Mouse (Mus musculus) midbrain, embryonic 15.5 days (tissue): ENCODE results near the gene Zfp775. TPM values are rescaled to one million over a fixed set of nuclear protein-coding genes. Genes with fewer than 3 reads are reported as not detected.

Experiments used
- ATAC-seq: fragments of 200-750 bp; cut with Nextera tagmentation; replicated peaks from 2 replicates; pipeline ENCODE4 v1.8.0; 2017; ENCODE audit warnings: moderate TSS enrichment
- H3K27ac ChIP-seq: fragments of 300-500 bp; sonication (generic); 2 replicates; pipeline ENCODE4 v1.5.1; 2015; ENCODE audit warnings: mild to moderate bottlenecking, inconsistent platforms
- H3K27me3 ChIP-seq: fragments of 300-500 bp; sonication (generic); replicated peaks from 2 replicates; pipeline ENCODE4 v1.6.1; 2015; ENCODE audit warnings: inconsistent platforms
- H3K36me3 ChIP-seq: fragments of 300-500 bp; sonication (generic); replicated peaks from 2 replicates; pipeline ENCODE4 v1.6.1; 2015; ENCODE audit warnings: inconsistent platforms
- H3K4me1 ChIP-seq: fragments of 300-500 bp; sonication (generic); 2 replicates; pipeline ENCODE4 v1.6.1; 2015; ENCODE audit warnings: inconsistent platforms
- H3K4me2 ChIP-seq: fragments of 300-500 bp; sonication (generic); 2 replicates; pipeline ENCODE4 v1.6.1; 2015; ENCODE audit warnings: inconsistent platforms, mild to moderate bottlenecking, moderate library complexity
- H3K4me3 ChIP-seq: fragments of 300-500 bp; sonication (generic); 2 replicates; pipeline ENCODE4 v1.5.1; 2015; ENCODE audit warnings: mild to moderate bottlenecking, inconsistent platforms
- H3K9ac ChIP-seq: fragments of 300-500 bp; sonication (generic); 2 replicates; pipeline ENCODE4 v1.6.1; 2015; ENCODE audit warnings: mild to moderate bottlenecking, inconsistent platforms
- H3K9me3 ChIP-seq: fragments of 300-500 bp; sonication (generic); 2 replicates; pipeline ENCODE4 v1.6.1; 2016; ENCODE audit warnings: inconsistent platforms
- WGBS: fragments of 180-500 bp; shearing (Covaris S2); methylation state at CpG from one replicate; pipeline ENCODE4 v1.1.7; 2015; ENCODE audit warnings: mixed read lengths; 5-methylcytosine and 5-hydroxymethylcytosine counted together
- polyA plus RNA-seq: library from polyadenylated mRNA; unstranded; fragments of >200 nt; fragmentation: Nextera tagmentation; extraction: Ambion mirVana; gene quantifications from 2 replicates; pipeline ENCODE4 v1.2.1, GENCODE M21; 2015

Zfp775 gene
- polyA plus RNA-seq, 1 experiment from 2014 or later, result 16.8 TPM

- H3K36me3 ChIP-seq, result 0 out of 2 replicates have a peak, but pooled peaks cover 17% of the 10 kb centered on the region
- H3K9me3 ChIP-seq, result no peaks in the 10 kb centered on the region
- 87% methylated on average over 8 of the region's 8 CpGs for WGBS
- no peaks in the 10 kb centered on the region for H3K27me3 ChIP-seq
- no peak overlapping the region for H3K27ac ChIP-seq
- no peaks in the 10 kb centered on the region for H3K4me1 ChIP-seq
- no peak overlapping the region for H3K4me3 ChIP-seq
- H3K9ac ChIP-seq, result no peak overlapping the region
- no peak for ATAC-seq
- no peak overlapping the region for H3K4me2 ChIP-seq
Measured at GRCm38 (mm10) chr6:48569065-48569807, 32.6 kb upstream of the Zfp775 start.

- Histone ChIP-seq H3K9ac (no peak overlapping the region), H3K4me3 (no peak overlapping the region), H3K36me3 (0 out of 2 replicates have a peak, but pooled peaks cover 8% of the 10 kb centered on the region), H3K27ac (no peak overlapping the region), H3K4me1 (no peaks in the 10 kb centered on the region), H3K27me3 (no peaks in the 10 kb centered on the region), H3K9me3 (no peaks in the 10 kb centered on the region), H3K4me2 (no peak overlapping the region)
- no peak for ATAC-seq
- WGBS, result 91% methylated on average over 5 of the region's 5 CpGs
Measured at GRCm38 (mm10) chr6:48572014-48572413, 29.8 kb upstream of the Zfp775 start.

DNA sequence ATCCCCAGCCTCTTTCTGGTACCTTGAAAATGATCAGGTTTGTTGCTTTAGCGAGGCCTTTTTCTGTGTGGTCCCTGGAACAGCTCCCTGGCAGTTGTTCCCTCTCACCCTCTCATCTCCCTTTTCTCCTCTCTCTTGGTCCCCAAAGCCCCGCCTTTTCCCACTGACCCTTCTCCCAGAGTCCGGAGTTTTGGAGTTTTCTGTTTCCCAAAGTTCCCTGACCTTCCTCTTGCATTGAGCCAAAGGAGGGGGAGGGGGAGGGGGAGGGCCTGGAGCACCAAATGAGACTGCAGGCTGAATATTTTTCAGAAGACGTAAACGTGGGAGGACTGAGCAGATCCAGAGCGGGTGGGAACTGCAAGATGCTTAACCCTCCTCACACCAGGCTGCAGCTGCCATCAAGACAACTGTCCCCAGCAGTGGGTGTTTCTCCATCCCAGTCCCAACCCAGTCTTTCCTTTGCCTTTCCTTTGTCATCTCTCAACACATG, 29.2 kb upstream of the Zfp775 start, which contains the start of gene Rarres2:
Gene Rarres2 (minus strand): TSS at position 218 of the 490 bp plus-strand sequence.
- Histone ChIP-seq H3K27me3 (no peaks in the 10 kb centered on the region), H3K9me3 (no peaks in the 10 kb centered on the region), H3K4me3 (no peak within 1 kb of the TSS), H3K27ac (no peak within 1 kb of the TSS), H3K4me2 (no peak within 1 kb of the TSS), H3K9ac (no peak within 1 kb of the TSS), H3K36me3 (0 out of 2 replicates have a peak, but pooled peaks cover 8% of the 10 kb centered on the region), H3K4me1 (no peaks in the 10 kb centered on the region)
- 40% methylated on average over 6 of the region's 6 CpGs for WGBS
- ATAC-seq, result no peak

DNA sequence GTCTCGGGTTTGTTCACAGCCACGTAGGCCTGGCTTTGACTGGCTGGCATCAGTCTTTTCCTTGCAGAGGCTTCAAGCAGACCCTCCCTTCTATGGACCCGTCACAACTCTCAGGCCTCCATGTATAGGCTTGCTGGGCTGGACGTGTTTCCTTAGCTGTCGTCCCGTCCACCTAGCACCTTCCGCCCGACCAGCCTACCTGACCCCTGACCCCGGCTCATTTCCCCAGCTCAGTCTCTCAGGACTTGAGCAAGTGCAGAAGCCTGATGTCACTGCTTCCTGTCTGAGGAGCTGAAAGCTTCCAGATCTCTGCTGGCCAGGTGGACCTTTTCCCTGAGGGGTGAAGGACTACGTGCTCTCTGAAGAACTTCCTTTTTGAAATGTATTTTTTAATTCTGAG, 28.6 kb upstream of the Zfp775 start:
- 78% methylated on average over 10 of the region's 10 CpGs for WGBS
- no peaks in the 10 kb centered on the region for H3K9me3 ChIP-seq
- H3K27me3 ChIP-seq, result no peaks in the 10 kb centered on the region
- no peak overlapping the region for H3K9ac ChIP-seq
- no peak overlapping the region for H3K27ac ChIP-seq
- H3K4me3 ChIP-seq, result no peak overlapping the region
- 0 out of 2 replicates have a peak, but pooled peaks cover 8% of the 10 kb centered on the region for H3K36me3 ChIP-seq
- no peak overlapping the region for H3K4me2 ChIP-seq
- ATAC-seq, result no peak
- H3K4me1 ChIP-seq, result no peaks in the 10 kb centered on the region

GRCm38 (mm10) chr6:48573981-48574380, 27.9 kb upstream of the Zfp775 start:
- no peak overlapping the region for H3K27ac ChIP-seq
- no peak overlapping the region for H3K9ac ChIP-seq

DNA sequence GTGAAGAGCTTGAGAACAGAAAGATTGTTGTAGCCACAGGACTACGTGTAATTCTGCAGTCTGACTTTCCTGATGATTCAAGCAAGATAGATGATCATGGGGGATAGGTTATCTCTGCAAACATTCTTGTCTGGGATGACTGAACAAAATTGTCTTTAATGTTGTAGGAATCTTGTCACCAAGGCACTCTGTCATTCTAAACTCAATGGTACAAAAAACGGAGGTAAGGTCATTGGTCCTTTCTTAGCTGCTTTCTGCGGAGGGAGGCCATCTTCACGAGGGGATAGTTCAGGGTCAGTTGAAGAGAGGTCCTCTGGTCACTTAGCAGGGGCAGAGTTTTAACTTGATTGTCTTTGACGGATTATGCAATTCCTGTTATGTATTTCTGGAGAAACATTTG, 23.1 kb upstream of the Zfp775 start:
- no peaks in the 10 kb centered on the region for H3K9me3 ChIP-seq
- ATAC-seq, result no peak
- no peak overlapping the region for H3K4me2 ChIP-seq
- H3K27ac ChIP-seq, result no peak overlapping the region
- H3K36me3 ChIP-seq, result no peaks in the 10 kb centered on the region
- no peak overlapping the region for H3K9ac ChIP-seq
- no peak overlapping the region for H3K4me3 ChIP-seq
- H3K27me3 ChIP-seq, result no peaks in the 10 kb centered on the region
- 68% methylated on average over 5 of the region's 5 CpGs for WGBS
- H3K4me1 ChIP-seq, result no peaks in the 10 kb centered on the region

More at GRCm38 (mm10) chr6:48573981-48574380, 27.9 kb upstream of the Zfp775 start:
- H3K9me3 ChIP-seq, result no peaks in the 10 kb centered on the region
- H3K36me3 ChIP-seq, result 0 out of 2 replicates have a peak, but pooled peaks cover 8% of the 10 kb centered on the region
- no peaks in the 10 kb centered on the region for H3K4me1 ChIP-seq
- H3K4me2 ChIP-seq, result no peak overlapping the region
- WGBS, result 80% methylated on average over 3 of the region's 3 CpGs
- no peak for ATAC-seq
- no peaks in the 10 kb centered on the region for H3K27me3 ChIP-seq
- no peak overlapping the region for H3K4me3 ChIP-seq

- Histone ChIP-seq H3K4me2 (no peak overlapping the region), H3K36me3 (no peaks in the 10 kb centered on the region), H3K27me3 (no peaks in the 10 kb centered on the region), H3K27ac (no peak overlapping the region), H3K4me3 (no peak overlapping the region), H3K9me3 (no peaks in the 10 kb centered on the region), H3K4me1 (no peaks in the 10 kb centered on the region), H3K9ac (no peak overlapping the region)
- 48% methylated on average over 5 of the region's 5 CpGs for WGBS
- no peak for ATAC-seq
Measured at GRCm38 (mm10) chr6:48579215-48579648, 22.6 kb upstream of the Zfp775 start.

DNA sequence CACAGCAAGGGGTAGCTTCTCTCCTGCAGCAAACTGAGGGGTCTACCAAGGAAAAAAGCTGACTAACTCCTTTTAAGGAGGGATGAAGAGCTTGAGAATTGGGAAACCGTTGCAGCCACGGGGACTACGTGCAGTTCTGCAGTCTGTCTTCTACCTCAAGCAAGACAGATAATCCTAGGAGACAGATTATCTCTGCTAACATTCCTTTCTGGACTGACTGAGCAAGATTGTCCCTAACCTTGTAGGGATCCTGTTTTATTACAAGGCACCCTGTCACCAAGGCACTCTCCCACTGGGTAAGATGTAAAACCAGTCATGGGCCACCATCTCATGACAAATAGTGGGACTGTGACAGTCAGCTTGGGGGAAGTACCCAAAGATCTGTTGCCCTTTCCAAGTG, 20.6 kb upstream of the Zfp775 start:
- 28% methylated on average over 3 of the region's 3 CpGs for WGBS
- Histone ChIP-seq H3K36me3 (no peaks in the 10 kb centered on the region), H3K4me3 (no peak overlapping the region), H3K9me3 (no peaks in the 10 kb centered on the region), H3K27me3 (no peaks in the 10 kb centered on the region), H3K9ac (no peak overlapping the region), H3K4me2 (no peak overlapping the region), H3K27ac (no peak overlapping the region), H3K4me1 (no peaks in the 10 kb centered on the region)
- ATAC-seq, result no peak

GRCm38 (mm10) chr6:48582037-48582436, 19.8 kb upstream of the Zfp775 start:
- ATAC-seq, result 0 out of 2 replicates have a peak, but pooled peaks have one; percentile 30
- H3K4me1 ChIP-seq, result no peaks in the 10 kb centered on the region
- WGBS, result 79% methylated on average over 3 of the region's 3 CpGs
- no peaks in the 10 kb centered on the region for H3K9me3 ChIP-seq
- H3K4me2 ChIP-seq, result no peak overlapping the region
- H3K4me3 ChIP-seq, result no peak overlapping the region
- H3K27me3 ChIP-seq, result no peaks in the 10 kb centered on the region
- H3K9ac ChIP-seq, result no peak overlapping the region
- no peak overlapping the region for H3K27ac ChIP-seq
- no peaks in the 10 kb centered on the region for H3K36me3 ChIP-seq

DNA sequence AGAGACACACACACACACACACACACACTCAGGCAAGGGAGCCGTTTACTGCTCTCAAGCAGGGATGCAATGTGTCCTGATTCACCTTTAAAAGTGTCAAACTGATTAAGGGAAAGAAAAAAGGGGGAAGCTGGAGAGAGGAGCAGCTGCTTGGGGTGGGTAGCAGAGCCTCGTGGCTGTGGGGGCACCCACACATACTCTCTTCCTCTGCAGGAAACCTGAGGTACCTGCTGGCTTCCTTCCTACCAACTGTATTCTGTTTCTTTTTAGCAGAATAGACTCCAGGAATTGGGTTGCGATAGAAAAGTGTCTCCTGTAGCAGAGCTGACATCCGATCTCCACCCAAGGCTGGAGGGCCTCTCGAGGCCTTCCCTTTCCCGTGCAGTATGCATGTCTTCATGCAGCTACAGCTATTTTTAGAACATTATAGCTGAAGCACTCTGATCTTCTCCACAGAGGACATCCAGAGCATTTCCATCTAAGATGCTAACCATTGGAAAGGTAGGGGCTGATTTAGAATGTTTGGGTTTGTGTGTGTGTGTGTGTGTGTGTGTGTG, 12.6 kb upstream of the Zfp775 start, which contains the start of gene Gm45021:
Gene Gm45021 (plus strand): TSS at position 417 of the 557 bp plus-strand sequence.
- Histone ChIP-seq H3K9me3 (no peaks in the 10 kb centered on the region), H3K4me2 (no peak within 1 kb of the TSS), H3K27me3 (no peaks in the 10 kb centered on the region), H3K9ac (no peak within 1 kb of the TSS), H3K27ac (no peak within 1 kb of the TSS), H3K4me3 (no peak within 1 kb of the TSS), H3K36me3 (no peaks in the 10 kb centered on the region), H3K4me1 (peaks cover 6% of the 10 kb centered on the region)
- WGBS, result 79% methylated on average over 6 of the region's 6 CpGs
- ATAC-seq, result no peak

DNA sequence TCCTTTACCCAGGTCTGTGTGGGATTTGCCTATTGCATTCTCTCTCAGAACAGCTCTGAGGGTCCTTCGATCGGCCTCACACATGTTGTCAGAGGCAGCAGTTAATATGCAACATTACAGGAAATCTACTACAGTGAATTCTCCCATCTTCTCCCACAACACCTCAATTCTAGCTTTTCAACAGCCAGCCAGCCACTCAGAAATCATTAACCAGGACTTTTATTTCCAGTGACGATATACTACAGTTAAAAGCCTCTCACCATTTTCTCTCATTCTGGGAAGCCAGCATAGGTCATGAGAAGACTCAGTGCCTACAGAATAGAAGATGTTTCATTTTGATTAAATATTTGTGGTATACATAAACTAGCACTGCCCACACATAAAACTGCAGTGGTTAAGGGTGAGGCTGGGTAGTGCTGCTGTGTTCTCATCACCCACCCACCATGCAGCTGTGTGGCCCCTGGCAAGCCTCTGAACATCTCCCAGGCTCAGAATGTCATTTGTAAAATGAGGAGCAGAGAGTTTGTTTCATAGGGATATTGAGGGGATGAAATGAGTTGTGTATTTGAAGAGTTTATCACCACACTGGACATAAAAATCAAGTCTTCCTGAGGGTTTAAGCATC, 10.5 kb upstream of the Zfp775 start:
- Histone ChIP-seq H3K4me3 (no peak overlapping the region), H3K9ac (no peak overlapping the region), H3K4me1 (peaks cover 18% of the 10 kb centered on the region), H3K36me3 (peaks cover 6% of the 10 kb centered on the region), H3K4me2 (no peak overlapping the region), H3K27ac (no peak overlapping the region), H3K9me3 (peaks cover 4% of the 10 kb centered on the region), H3K27me3 (no peaks in the 10 kb centered on the region)
- no peak for ATAC-seq
- WGBS, result 84% methylated on average over 3 of the region's 3 CpGs

DNA sequence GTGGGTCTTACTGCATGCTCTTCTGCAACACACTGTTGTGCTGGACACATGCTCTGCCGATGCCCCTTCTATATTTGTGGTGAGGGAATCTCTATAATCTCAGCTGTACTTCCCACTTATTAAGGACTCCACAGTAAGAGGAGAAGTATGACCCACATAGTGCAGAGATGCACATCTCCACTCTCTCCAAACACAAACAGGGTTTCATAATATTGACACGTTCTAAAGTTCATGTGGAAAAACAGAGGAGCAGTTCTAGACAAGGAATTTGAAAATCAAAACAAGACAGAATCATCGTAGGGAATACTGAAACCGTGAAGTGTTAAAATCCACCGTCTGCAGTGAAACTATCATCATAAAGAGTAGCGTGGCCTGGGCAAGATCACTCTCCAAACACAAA, 10.0 kb upstream of the Zfp775 start:
- H3K4me1 ChIP-seq, result peaks cover 18% of the 10 kb centered on the region
- no peak overlapping the region for H3K27ac ChIP-seq
- no peak for ATAC-seq
- WGBS, result 89% methylated on average over 6 of the region's 6 CpGs
- no peak overlapping the region for H3K4me3 ChIP-seq
- no peak overlapping the region for H3K4me2 ChIP-seq
- H3K9me3 ChIP-seq, result peaks cover 9% of the 10 kb centered on the region
- no peaks in the 10 kb centered on the region for H3K27me3 ChIP-seq
- H3K9ac ChIP-seq, result no peak overlapping the region
- H3K36me3 ChIP-seq, result peaks cover 12% of the 10 kb centered on the region
